In the genomic region with DNA sequence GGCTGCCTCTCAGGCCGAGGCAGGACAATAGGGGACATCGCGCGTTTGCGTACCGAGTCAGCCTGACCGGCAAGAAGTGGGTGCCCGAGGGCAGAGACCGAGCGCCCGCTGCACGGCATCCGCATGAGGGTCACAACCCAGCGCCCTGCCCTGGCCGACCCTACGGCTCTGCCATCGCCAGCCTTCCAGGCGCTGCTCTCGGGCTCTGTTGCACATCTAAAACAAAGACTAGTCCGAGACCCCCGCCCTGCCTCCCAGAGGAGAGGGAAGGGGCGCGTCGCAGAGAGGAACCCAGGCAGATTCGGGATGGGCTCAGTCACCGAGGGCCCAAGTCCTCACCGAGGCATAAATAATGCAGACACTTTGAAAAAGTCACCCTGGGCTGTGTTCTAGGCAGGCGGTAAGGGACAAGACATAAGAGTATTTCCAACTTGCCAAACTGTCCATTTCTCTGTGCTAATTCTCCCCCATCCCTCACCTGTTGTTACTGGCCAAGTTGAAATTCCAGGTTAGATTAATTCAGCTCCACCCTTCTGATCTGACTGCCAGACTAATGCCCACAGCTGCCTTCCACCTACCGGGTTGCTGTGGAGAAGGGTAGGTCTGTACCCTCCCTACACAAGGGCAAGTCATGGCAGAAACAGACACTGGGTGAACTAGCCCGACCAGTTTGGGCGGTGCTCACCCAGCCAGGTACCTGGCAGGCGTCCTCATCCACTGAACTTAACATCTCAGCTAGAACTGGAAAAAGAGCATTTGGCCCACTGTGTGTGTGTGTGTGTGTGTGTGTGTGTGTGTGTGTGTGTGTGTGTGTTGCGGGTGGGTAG, we compare ENCODE assay signal across 8 mouse cellular contexts. TPM values are rescaled to one million over a fixed set of nuclear protein-coding genes. Genes with fewer than 3 reads are reported as not detected.
DNase-seq lines count a peak whose midpoint lies in the region; ATAC-seq and TF ChIP-seq lines count a peak whose summit lies in the region.

No protein-coding gene starts in this region.

- no peaks in the 10 kb centered on the region for H3K36me3 ChIP-seq in liver, adult 2 months (ENCODE audit: control insufficient read depth, insufficient read depth, low read length)
- H3K36me3 ChIP-seq in embryonic facial prominence, embryonic 15.5 days = no peaks in the 10 kb centered on the region
- H3K36me3 ChIP-seq in kidney, embryonic 14.5 days (ENCODE audit: control insufficient read depth, insufficient read depth, low read length) = peaks cover 5% of the 10 kb centered on the region; the same call in 1 of the 2 replicates

- H3K27ac ChIP-seq in liver, adult 2 months (replicated peaks; ENCODE audit: insufficient read depth, low read depth, low read length) = peak overlapping the region; percentile 88
- H3K27ac ChIP-seq in embryonic facial prominence, embryonic 15.5 days (replicated peaks) = peak overlapping the region; percentile 90
- peak overlapping the region; percentile 95 for H3K27ac ChIP-seq in kidney, embryonic 14.5 days (ENCODE audit: low read depth, low read length)

- peak overlapping the region; percentile 92 for H3K4me2 ChIP-seq in embryonic facial prominence, embryonic 15.5 days (replicated peaks)
- peak overlapping the region; percentile 84 for H3K4me2 ChIP-seq in kidney, embryonic 14.5 days (replicated peaks; ENCODE audit: low read depth, low read length)

- H3K9me3 ChIP-seq in embryonic facial prominence, embryonic 15.5 days (replicated peaks) = no peaks in the 10 kb centered on the region
- no peaks in the 10 kb centered on the region for H3K9me3 ChIP-seq in kidney, embryonic 14.5 days (ENCODE audit: control insufficient read depth, low read length)

- peaks cover 13% of the 10 kb centered on the region for H3K4me1 ChIP-seq in liver, adult 2 months (ENCODE audit: control insufficient read depth, insufficient read depth, low read length)
- peaks cover 60% of the 10 kb centered on the region for H3K4me1 ChIP-seq in embryonic facial prominence, embryonic 15.5 days
- peaks cover 35% of the 10 kb centered on the region for H3K4me1 ChIP-seq in kidney, embryonic 14.5 days (ENCODE audit: control insufficient read depth, insufficient read depth, low read length)

- H3K27me3 ChIP-seq in liver, adult 2 months (ENCODE audit: control insufficient read depth, insufficient read depth, low read length) = no peaks in the 10 kb centered on the region
- H3K27me3 ChIP-seq in embryonic facial prominence, embryonic 15.5 days = no peaks in the 10 kb centered on the region
- no peaks in the 10 kb centered on the region for H3K27me3 ChIP-seq in kidney, embryonic 14.5 days (ENCODE audit: control insufficient read depth, insufficient read depth, low read length)

- 10% methylated on average over 33 of the region's 33 CpGs for WGBS in liver, adult 2 months
- WGBS in embryonic facial prominence, embryonic 15.5 days = 4% methylated on average over 33 of the region's 33 CpGs
- 3% methylated on average over 33 of the region's 33 CpGs for WGBS in kidney, embryonic 14.5 days

- no peak for TF ChIP-seq CTCF in liver, adult 2 months (IDR thresholded peaks at IDR 0.05; ENCODE audit: low read depth, low read length)

- peaks cover 20% of the 10 kb centered on the region; the same call in 1 of the 2 replicates for H3K79me2 ChIP-seq in liver, adult 2 months (ENCODE audit: control insufficient read depth, insufficient read depth, low read length)

- peak overlapping the region; percentile 97 for H3K9ac ChIP-seq in liver, adult 2 months (ENCODE audit: low read depth, low read length)
- peak overlapping the region; percentile 76 for H3K9ac ChIP-seq in embryonic facial prominence, embryonic 15.5 days
- peak overlapping the region; percentile 97 for H3K9ac ChIP-seq in kidney, embryonic 14.5 days (ENCODE audit: low read depth, low read length)

- H3K4me3 ChIP-seq in liver, adult 2 months (ENCODE audit: insufficient read depth, low read depth, low read length) = peak overlapping the region; percentile 93
- peak overlapping the region; percentile 82 for H3K4me3 ChIP-seq in embryonic facial prominence, embryonic 15.5 days (replicated peaks)
- peak overlapping the region; percentile 86 for H3K4me3 ChIP-seq in kidney, embryonic 14.5 days (ENCODE audit: low read length)

- DNase-seq in liver, adult 2 months (ENCODE audit: extremely low read depth, low read depth, low spot score) = no peak
- DNase-seq in liver = no peak
- peak; percentile 84 for DNase-seq in lung, postnatal 25 days (ENCODE audit: low spot score)
- peak; percentile 78 to 84 for DNase-seq in urinary bladder, postnatal 36 days (ENCODE audit: low spot score in 2 of 2)
- no peak for DNase-seq in cerebellum, adult 11 months
- DNase-seq in adrenal gland, postnatal 25 days = no peak

- peak; percentile 75 for ATAC-seq in embryonic facial prominence, embryonic 15.5 days (ENCODE audit: insufficient number of reproducible peaks, low FRiP score, low TSS enrichment, low read depth)
- ATAC-seq in kidney, embryonic 14.5 days (ENCODE audit: low FRiP score, low TSS enrichment) = peak; percentile 22

- TF ChIP-seq POLR2A in liver, adult 2 months (IDR thresholded peaks at IDR 0.05; ENCODE audit: extremely low read depth, insufficient read depth, low read length) = 0 out of 2 replicates have a peak, but pooled peaks have one; percentile 5

RNA-seq across cellular contexts. Expression of a gene that starts 1.7 kb away (rescaled TPM):
- 4.6 and 6.6 TPM in 2 replicates for total RNA-seq in liver, adult 2 months (2014; rRNA removed)
- 3.5 and 4.5 TPM in 2 replicates for polyA plus RNA-seq in liver, adult 2 months (2012; rRNA removed)
- polyA plus RNA-seq in embryonic facial prominence, embryonic 15.5 days (2015; fragmentation: Nextera tagmentation; extraction: Ambion mirVana) = 63.1 and 66.1 TPM in 2 replicates
- 48.6 and 54.9 TPM in 2 replicates for polyA plus RNA-seq in kidney, embryonic 14.5 days (2014; fragmentation: Nextera tagmentation; extraction: Ambion mirVana)
- total RNA-seq in adrenal gland, postnatal 25 days (2021) = 38.5 and 52.6 TPM in 2 replicates

RNA-seq across cellular contexts. Expression of a gene that starts 49.6 kb away (rescaled TPM):
- 17.4 and 21.8 TPM in 2 replicates for total RNA-seq in liver, adult 2 months (2014; rRNA removed)
- polyA plus RNA-seq in liver, adult 2 months (2012; rRNA removed) = 23.5 and 24.9 TPM in 2 replicates
- polyA plus RNA-seq in embryonic facial prominence, embryonic 15.5 days (2015; fragmentation: Nextera tagmentation; extraction: Ambion mirVana) = 81.0 and 90.4 TPM in 2 replicates
- 69.3 and 78.2 TPM in 2 replicates for polyA plus RNA-seq in kidney, embryonic 14.5 days (2014; fragmentation: Nextera tagmentation; extraction: Ambion mirVana)
- 50.2 and 56.8 TPM in 2 replicates for total RNA-seq in adrenal gland, postnatal 25 days (2021)

Comparison
In these comparisons a context has a peak if more than half of its experiments do, and no peak if none do; other contexts are left out.
1. DNase-seq: peak in lung, postnatal 25 days (single experiment) and urinary bladder, postnatal 36 days (2 of 2); none in liver, adult 2 months (single experiment), liver (single experiment), cerebellum, adult 11 months (single experiment) and adrenal gland, postnatal 25 days (single experiment).
2. Peak in every context shown above with its lines, with median percentiles within 50 percentile points of each other: H3K27ac ChIP-seq, H3K4me3 ChIP-seq and H3K9ac ChIP-seq.